Mouse (Mus musculus): ENCODE measurements around the gene Rd3l. TPM values are rescaled to one million over a fixed set of nuclear protein-coding genes. Genes with fewer than 3 reads are reported as not detected.

The Rd3l gene
- total RNA-seq, 2 experiments from 2014 or later = not detected

DNA sequence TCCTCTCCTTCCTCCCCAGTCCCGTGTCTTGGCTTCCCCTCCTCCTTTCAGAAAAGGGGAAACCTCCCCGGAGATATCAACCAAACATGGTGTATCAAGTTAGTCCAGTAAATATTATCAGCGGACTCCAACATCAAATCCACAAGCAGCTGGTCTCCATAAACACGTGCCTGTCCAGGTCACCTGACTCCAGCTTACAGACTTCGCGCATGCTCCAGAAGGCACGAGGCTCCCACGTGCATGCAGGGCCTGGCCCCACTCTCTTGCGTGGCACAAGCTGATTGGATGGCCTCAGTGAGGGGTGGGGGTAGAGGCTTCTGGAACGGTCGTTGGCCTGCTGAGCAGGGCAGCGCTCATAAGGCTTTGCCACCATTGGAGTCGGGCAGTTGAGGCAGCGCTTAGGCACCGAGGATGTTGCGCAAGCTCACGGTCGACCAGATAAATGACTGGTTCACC is 9.9 kb downstream of the Rd3l start, which contains the start of gene Tdrd9:
Tdrd9 (plus strand) TSS at position 329 of the 456 bp plus-strand sequence.
- no peak for ATAC-seq (replicated peaks; ENCODE audit: low FRiP score, low TSS enrichment, poor library complexity, severe bottlenecking)

DNA sequence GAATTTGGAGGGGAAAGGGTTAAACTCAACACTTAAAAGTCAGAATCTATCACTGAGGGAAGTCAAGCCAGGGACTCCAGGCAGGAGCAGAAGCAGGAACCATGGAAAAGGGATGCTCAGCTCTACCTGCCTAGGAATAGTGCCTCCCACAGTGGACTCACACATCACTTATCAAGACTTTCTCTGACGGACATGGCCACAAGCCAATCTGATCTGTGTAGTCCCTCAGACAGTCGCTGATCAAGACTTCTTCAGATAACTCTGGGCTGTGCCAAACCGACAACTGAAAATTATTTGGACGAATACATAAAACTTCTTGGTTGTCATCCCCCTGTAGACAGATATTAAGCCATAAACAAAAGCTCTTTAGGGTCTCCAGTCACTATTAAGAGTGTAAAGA is 11.0 kb downstream of the Rd3l start:
- no peak for ATAC-seq (replicated peaks; ENCODE audit: low FRiP score, low TSS enrichment, poor library complexity, severe bottlenecking)

DNA sequence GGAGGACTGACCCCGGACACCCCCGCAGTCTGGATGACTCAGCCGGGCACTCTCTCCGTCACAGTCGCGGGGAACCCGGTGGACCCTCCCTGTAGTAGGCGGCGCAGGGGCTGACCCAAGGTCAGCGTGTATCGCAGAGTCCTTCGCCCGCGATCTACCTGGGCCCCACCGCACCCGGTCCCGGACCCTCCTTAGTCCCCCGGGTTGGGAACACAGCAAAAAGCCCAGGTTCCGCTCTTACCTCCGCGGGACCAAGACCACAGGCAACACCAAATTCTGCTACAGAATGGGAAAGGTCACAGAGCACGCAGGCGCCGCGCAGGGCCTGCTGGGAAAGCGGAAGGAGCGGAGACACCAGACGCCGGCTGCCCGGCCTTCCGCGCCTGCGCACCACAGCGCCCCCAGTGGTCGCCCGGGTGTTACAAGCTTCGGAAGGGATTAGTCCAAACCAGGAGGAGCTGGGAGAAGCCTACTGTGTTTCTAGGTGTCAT is 14.4 kb downstream of the Rd3l start, which contains the start of gene Atp5mpl:
Atp5mpl (minus strand) TSS at position 295 of the 491 bp plus-strand sequence.
- peak; percentile 89 for ATAC-seq (replicated peaks; ENCODE audit: low FRiP score, low TSS enrichment, poor library complexity, severe bottlenecking)

DNA sequence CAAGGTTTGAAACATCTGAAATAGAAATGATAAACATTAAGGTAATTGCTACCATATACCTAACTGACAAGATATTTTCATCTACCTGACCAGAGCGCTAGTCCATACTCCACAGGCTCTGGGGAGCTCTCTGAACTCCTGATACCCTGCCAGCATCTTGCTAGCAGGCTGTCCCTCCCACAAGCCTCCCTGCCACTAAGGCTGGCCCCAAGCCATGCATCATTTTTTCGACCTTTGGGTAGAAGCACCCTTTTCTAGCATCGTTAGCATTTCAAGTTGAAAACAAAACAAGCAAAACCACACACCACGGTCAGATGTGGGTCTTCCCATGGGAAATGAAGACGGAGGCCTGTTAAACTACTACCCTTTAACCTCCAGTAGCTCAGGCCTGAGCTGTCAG is 17.8 kb downstream of the Rd3l start:
- no peak for ATAC-seq (replicated peaks; ENCODE audit: low FRiP score, low TSS enrichment, poor library complexity, severe bottlenecking)

DNA sequence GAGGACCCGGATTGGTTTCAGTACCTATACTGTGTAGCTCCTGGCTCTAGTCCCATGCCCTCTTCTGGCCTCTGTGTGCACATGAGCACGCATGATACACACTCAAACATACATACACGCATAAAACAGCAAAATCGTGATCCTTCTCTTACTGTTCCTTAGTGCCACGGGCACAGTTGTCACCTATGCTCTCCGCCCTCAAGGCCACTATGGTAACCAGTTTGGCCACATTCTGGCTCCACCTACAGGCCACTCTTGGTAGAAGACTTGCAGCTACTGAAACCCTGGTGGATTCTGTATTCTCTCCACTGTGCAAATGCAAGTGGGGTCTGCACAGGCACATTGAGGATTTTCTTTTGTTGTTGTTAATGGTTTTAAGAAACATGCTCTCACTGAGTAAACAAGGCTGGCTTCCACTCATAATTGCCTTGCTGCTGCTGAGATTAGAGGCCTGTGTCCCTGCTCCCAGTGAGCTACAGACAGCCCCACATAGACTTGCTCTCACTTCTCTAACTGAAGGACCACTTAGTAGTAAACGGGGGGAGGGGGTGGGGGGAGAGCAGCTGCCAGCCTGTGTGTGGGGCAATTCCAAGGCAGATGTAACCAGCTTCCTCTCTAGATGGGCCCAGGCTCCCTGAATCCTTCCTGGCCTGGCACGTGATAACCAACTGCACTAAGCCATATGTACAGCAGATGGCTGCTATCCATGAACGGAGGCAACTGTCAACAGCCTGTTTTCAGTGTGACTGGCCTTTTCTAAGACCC is 22.8 kb downstream of the Rd3l start:
- peak; percentile 86 for ATAC-seq (replicated peaks; ENCODE audit: low FRiP score, low TSS enrichment, poor library complexity, severe bottlenecking)

DNA sequence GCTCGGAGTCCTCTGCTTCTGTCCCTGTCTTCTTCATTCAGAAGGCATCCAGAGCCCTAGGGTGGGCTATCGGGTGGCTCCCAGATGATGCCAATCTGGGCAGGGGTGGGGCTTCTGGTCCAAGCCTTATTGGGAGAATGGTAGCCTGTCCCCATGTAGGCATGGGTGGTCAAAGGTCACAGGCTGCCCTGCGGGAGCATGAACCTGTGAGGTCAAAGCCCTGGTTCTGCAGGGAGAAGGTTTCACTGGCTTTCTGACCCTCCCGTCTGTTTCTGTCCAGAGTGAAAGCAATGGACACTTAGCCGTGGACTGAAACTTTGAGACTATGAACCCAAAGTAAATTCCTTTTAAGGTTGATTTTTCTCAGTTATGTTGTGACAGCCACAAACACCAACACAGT is 24.9 kb downstream of the Rd3l start:
- ATAC-seq (replicated peaks; ENCODE audit: low FRiP score, low TSS enrichment, poor library complexity, severe bottlenecking) = no peak

DNA sequence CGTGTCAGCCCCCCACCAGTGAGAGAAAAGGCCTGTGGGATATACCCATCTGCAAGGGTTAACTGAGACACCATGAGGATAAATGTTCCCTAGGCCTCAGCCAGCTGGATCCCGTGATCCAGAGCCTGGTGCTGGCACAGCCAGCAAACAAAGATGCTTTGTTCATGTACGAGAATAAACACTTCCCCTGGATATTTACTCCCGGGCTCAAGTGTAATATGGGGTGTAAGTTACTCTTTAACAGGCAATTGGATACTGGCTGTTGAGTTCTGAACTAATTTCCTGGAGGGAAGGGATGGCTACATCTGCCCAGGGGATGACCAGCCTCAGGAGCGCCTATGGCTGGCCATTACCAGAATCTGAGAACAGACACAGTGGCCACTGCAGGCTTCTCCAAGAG is 29.4 kb downstream of the Rd3l start:
- ATAC-seq (replicated peaks; ENCODE audit: low FRiP score, low TSS enrichment, poor library complexity, severe bottlenecking) = no peak

DNA sequence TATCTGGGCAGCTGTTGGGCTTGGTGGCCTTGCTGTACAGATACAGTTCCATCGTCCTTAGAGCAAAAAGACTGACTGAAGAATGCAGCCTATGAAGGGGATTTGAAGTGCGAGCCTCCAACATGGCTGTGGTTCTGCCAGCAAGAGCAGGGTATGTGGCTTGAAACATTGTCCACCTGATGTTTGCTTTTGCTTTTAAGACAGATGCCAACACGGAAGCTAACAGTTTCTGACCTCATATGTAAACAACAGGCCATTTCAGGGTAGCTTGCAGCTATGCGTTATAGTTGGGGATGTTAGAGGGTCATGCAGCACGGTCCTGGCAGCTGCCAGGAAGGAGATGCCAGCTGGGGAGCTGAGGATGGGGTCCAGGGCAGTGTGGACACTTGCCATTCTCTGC is 30.6 kb downstream of the Rd3l start:
- no peak for ATAC-seq (replicated peaks; ENCODE audit: low FRiP score, low TSS enrichment, poor library complexity, severe bottlenecking)

DNA sequence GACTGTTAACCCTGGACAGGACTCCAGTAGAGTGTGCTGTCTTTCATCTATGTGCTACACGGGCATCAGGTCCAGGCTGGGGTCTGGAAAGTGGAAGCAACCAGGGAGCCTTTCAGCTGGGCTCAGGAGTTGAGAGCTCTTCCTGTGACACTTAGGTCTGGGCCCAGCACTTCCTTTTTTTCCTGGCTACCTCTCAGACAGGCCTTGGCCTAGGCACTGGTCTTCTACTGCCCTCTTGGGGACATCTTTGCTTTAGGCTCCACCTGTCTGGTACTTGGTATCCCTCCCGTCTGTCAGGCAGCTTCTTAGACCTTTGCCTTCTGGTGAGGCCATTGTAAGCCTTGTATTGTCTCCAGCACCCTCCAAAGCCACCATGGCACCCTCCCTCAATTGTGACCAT is 34.4 kb downstream of the Rd3l start:
- peak; percentile 41; the same call in 1 of the 2 replicates for ATAC-seq (replicated peaks; ENCODE audit: low FRiP score, low TSS enrichment, poor library complexity, severe bottlenecking)

DNA sequence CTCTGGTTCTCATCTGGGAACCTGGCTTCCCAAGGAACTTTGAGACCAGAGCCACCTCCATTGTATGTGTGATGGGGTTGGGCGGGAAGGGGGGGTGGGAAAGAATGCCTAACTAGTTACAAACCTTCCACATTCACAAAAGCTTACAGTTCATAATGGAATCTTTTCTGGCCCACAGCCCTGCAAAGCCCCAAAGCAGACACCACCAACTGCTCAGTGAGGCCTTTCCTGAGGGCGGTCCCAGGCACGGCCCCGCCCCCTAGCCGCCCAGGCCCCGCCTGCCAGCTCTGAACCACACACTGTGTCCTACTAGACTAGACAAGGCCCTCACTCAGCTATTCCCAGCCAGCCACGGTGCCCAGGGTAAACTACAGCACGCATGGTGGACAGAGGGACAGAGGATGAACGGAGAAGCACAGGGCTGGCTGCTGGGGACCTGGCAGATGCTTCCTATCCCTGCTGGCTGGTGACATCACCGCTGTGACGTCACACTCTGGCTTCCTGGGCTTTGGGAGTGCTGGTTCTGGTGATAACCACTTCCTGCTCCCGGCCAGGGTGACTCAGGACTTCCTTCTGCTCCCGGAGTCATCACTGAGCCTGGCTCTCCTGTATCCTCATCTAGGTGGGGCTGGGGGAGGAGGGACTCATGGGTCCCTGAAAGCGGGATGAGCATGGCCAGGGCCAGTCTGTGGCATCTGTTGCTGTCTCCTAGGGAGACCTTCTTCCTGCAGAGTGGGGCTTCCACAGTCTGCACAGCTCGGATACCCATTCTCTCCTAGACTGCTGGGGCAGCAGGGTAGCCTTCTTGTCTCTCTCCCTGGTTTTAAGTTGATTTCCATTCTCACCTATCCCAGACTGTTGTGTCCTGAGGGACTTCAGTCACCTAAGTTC is 35.1 kb downstream of the Rd3l start:
- peak; percentile 64 for ATAC-seq (replicated peaks; ENCODE audit: low FRiP score, low TSS enrichment, poor library complexity, severe bottlenecking)

DNA sequence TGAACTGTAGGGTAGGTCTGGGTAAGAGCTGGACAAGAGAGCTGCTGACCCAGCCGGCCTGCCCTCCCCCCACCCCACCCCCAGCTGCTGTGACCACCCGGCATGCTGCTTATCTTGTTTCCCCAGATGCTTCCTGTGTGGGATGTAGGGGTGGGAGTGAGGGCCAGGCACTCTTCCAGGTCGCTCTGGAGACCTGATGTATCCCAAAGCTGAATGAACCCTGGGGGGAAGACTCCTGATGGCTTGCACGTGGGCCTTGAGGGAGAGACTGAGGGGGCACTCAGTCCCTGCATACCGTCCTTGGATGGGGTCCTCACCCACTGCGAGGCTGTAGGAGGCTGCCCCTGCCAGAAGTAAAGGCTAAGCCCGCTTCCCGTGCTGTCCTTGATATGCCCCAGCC is 36.0 kb downstream of the Rd3l start:
- no peak for ATAC-seq (replicated peaks; ENCODE audit: low FRiP score, low TSS enrichment, poor library complexity, severe bottlenecking)

DNA sequence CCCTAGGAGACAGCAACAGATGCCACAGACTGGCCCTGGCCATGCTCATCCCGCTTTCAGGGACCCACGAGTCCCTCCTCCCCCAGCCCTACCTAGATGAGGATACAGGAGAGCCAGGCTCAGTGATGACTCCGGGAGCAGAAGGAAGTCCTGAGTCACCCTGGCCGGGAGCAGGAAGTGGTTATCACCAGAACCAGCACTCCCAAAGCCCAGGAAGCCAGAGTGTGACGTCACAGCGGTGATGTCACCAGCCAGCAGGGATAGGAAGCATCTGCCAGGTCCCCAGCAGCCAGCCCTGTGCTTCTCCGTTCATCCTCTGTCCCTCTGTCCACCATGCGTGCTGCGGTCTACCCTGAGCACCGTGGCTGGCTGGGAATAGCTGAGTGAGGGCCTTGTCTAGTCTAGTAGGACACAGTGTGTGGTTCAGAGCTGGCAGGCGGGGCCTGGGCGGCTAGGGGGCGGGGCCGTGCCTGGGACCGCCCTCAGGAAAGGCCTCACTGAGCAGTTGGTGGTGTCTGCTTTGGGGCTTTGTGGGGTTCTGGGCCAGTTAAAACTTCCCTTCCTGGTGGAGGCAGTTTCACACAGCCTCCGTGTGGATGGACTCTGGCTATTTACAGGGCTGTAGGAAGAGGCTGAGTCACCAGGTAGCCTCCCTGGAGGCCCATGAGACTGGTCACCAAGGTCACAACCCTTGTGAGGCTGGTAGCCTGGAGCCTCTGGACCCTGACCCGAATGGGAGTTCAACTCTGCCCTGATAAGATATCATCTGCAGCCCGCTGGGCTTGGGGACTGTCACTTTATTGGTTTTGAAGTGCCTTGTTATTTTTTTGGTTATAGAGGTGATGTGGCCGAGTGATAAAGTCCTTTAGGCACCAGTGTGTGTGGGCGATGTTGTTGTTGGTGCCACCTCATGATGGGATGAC is 36.8 kb downstream of the Rd3l start:
- ATAC-seq (replicated peaks; ENCODE audit: low FRiP score, low TSS enrichment, poor library complexity, severe bottlenecking) = peak; percentile 76

DNA sequence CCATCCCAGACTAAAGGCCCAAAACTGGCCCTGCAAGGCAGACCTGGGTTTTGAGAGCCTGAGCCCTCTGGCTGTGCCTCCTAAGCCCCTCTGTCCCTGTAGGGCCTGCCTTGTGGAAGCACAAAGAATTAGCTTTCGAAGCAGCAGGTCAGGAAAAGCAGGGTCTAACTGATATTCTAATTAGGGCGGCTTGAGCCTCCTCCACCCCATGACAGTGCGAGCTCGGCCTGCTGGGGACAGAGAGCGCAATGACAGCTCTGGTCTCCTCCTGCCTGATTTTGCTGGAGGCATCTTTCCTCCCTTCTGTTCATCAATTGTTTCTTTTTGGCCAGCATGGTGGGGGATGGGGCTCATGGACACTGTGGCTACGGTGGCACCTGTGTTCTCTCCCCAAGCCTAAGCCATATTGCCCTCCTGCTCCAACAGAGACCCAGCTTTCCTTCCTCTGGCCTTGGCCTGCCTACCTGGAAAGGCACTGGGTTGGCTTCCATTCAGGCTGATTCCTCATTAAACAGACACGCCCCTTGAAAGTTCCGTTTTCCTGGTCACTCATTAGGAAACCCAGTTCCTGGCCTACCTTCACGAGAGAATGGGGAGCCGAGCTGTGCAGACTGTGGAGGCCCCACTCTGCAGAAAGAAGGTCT is 37.6 kb downstream of the Rd3l start:
- ATAC-seq (replicated peaks; ENCODE audit: low FRiP score, low TSS enrichment, poor library complexity, severe bottlenecking) = no peak

DNA sequence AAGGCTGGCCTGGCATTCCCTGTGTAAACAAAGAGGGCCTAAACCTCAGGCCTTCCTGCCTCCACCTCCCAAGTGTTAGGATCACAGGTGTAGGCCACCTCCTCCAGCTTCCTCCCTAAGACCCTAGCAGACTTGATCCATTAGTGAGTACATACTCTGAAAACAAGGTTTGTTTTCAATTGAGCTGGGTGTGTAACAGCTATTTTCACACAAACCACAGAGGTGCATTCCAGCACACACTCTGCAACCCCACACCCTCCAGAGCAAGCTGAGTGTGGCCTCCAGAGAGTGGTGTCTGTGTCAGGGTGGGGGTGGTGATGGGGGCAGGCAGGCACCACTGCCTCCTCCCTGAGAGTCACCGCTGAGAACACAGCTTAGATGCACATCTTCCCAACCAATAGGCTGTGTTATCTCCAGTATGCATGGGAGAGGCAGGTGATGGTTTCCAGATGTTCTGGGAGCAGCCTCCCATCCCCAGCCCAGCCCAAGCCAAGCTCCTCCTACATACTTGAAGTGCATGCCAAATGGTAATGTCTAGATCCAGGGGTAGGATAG is 42.4 kb downstream of the Rd3l start:
- ATAC-seq (replicated peaks; ENCODE audit: low FRiP score, low TSS enrichment, poor library complexity, severe bottlenecking) = peak; percentile 32

DNA sequence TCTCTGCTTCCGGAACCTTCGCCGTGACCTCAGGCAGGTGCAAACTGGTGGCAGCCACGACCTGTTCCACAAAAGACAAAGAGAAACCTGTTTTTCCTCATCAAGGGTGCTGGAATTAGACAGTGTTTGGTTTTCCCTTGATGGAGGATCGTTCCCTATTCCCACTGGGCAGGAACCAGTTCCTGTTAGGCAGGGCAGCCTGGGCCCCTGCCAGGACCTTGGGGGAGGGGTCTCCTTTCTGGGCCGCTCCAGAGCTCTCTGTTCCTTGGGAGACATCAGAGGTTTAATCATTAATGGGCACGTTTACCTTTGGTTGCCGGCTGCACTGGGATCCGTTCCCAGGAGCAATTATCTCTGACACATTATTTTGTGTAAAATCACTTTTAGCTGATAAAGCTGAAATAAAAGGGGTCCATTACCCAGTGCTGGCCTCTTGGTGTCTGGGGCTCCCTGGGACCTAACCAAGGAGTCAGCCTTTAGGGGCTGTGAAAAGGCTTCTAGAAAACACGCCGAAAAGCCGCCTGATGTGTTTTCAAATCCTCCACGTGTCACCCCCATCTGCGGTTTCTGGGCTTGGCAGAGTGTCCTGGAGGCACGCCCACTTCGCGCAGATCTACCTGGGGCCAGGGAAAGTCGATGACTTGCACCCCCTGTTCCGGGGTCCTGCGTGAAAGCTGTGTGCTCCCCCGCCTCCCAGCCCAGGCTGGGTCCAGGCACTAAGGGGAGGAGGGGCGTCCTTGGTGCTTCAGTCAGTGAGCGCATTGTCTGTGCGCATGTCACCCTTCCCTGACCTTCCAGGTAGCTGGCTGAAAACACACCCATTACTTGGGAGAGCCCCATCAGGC is 44.2 kb downstream of the Rd3l start:
- no peak for ATAC-seq (replicated peaks; ENCODE audit: low FRiP score, low TSS enrichment, poor library complexity, severe bottlenecking)

DNA sequence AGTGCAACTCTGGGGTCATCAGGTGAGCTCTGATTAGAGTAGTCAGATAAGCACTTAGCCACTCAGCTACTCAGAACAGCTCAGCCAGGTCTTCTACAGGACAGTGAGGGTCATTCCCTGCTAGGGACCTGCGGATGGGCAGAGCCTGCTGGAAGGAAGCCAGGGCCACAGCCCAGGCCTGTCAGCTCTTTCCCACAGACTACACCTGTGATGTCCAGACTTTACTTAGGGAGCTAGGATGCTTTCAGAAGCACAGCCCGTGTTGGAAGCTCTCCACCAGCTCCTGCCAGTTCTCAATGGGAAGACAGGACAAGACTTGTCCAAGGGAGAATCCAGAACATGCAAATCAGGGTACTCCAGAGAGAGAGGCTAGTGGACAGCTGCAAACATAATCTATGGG is 47.1 kb downstream of the Rd3l start:
- ATAC-seq (replicated peaks; ENCODE audit: low FRiP score, low TSS enrichment, poor library complexity, severe bottlenecking) = no peak

DNA sequence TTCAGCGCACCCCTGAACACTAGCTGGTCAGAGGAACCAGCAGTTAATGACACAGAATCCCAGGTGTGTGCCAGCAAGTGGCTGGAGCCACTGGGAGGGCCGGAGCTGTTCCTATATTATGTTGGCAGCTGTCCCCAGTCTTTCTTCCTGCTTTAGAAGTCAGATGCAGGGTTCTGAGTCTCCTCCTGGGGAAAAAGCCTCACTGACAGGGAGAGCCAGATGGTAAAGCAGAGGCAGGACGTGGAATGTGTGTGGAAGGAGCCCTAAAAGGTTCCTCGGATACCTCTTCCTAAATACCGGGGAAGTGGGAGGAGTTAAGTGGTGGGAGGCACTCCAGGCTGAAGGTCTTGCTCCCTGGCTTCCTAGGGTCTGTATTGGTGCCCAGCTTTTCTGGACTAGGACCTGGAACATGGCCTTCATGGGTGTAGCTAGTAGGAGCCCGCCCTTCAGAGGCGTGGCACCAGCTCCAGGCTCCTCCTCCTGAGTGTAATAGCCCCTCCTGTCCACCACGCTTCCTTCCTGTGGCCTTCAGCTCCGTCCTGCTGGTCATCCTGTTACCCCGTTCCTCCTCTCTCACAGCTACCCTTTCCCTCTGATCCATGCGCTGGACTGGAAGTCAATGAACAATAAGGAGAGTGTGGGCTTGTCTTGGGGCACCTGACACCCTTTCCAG is 47.9 kb downstream of the Rd3l start:
- ATAC-seq (replicated peaks; ENCODE audit: low FRiP score, low TSS enrichment, poor library complexity, severe bottlenecking) = peak; percentile 71

Measured in megakaryocyte-erythroid progenitor cell, adult 5-6 weeks (primary cell).